Mouse (Mus musculus) intestine, embryonic 16.5 days (tissue): ENCODE data around the gene Gm10647. TPM values are rescaled to one million over a fixed set of nuclear protein-coding genes. Genes with fewer than 3 reads are reported as not detected.
"Not testable (repeated sequence)": the region's sequence is repeated elsewhere in the genome, so short reads cannot be mapped to it uniquely, and the experiment has no call there.

Experiments
- ATAC-seq: fragments of 200-750 bp; cut with Nextera tagmentation; 2 replicates; pipeline ENCODE4 v1.8.0; 2017; ENCODE audit warnings: moderate TSS enrichment, moderate library complexity
- H3K27ac ChIP-seq: fragments of 300-500 bp; sonication (generic); 2 replicates; pipeline ENCODE4 v1.5.1; 2014; ENCODE audit warnings: mild to moderate bottlenecking, low read length
- H3K27me3 ChIP-seq: fragments of 300-500 bp; sonication (generic); replicated peaks from 2 replicates; pipeline ENCODE4 v1.6.1; 2014; ENCODE audit warnings: low read length, control low read depth, mixed read lengths; ENCODE audit not compliant: control insufficient read depth, insufficient read depth
- H3K36me3 ChIP-seq: fragments of 300-500 bp; sonication (generic); 2 replicates; pipeline ENCODE4 v1.6.1; 2014; ENCODE audit warnings: low read length, control low read depth; ENCODE audit not compliant: control insufficient read depth, insufficient read depth
- H3K4me1 ChIP-seq: fragments of 300-500 bp; sonication (generic); 2 replicates; pipeline ENCODE4 v1.6.1; 2014; ENCODE audit warnings: low read length, control low read depth, mixed read lengths; ENCODE audit not compliant: control insufficient read depth, insufficient read depth
- H3K4me2 ChIP-seq: fragments of 300-500 bp; sonication (generic); 2 replicates; pipeline ENCODE4 v1.6.1; 2014; ENCODE audit warnings: low read depth, low read length, control low read depth
- H3K4me3 ChIP-seq: fragments of 300-500 bp; sonication (generic); 2 replicates; pipeline ENCODE4 v1.5.1; 2014; ENCODE audit warnings: mild to moderate bottlenecking, low read length
- H3K9ac ChIP-seq: fragments of 300-500 bp; sonication (generic); 2 replicates; pipeline ENCODE4 v1.6.1; 2014; ENCODE audit warnings: low read depth, low read length
- H3K9me3 ChIP-seq: fragments of 300-500 bp; sonication (generic); 2 replicates; pipeline ENCODE4 v1.6.1; 2016; ENCODE audit warnings: low read length, control low read depth; ENCODE audit not compliant: control insufficient read depth
- whole genome bisulfite sequencing: fragments of 180-500 bp; shearing (Covaris S2); extraction: QIAGEN DNeasy Blood & Tissue Kit; methylation state at CpG from one replicate; pipeline ENCODE4 v1.1.7; 2014; 5-methylcytosine and 5-hydroxymethylcytosine counted together
- polyA plus RNA-seq: library from polyadenylated mRNA; unstranded; fragments of >200 nt; fragmentation: Nextera tagmentation; extraction: Ambion mirVana; gene quantifications from 2 replicates; pipeline ENCODE4 v1.2.1, GENCODE M21; 2015

Gene Gm10647
- 0.29 and 0.55 TPM in 2 replicates for polyA plus RNA-seq

GRCm38 (mm10) chr9:66796739-66797138 lies at the start of gene Gm10647:
TSS of gene Gm10647 (plus strand) at chr9:66797039.
- Histone ChIP-seq H3K27ac (peak within 1 kb of the TSS; percentile 94; the same call in 1 of the 2 replicates), H3K9me3 (no peaks in the 10 kb centered on the region), H3K4me3 (peak within 1 kb of the TSS; percentile 80), H3K4me1 (peaks cover 4% of the 10 kb centered on the region), H3K4me2 (peak within 1 kb of the TSS; percentile 95), H3K27me3 (no peaks in the 10 kb centered on the region), H3K9ac (peak within 1 kb of the TSS; percentile 89), H3K36me3 (no peaks in the 10 kb centered on the region)
- ATAC-seq: no peak
- 73% methylated on average over 5 of the region's 5 CpGs for WGBS

GRCm38 (mm10) chr9:66748390-66748789 lies 48.4 kb upstream of the Gm10647 start:
- no peaks in the 10 kb centered on the region for H3K27me3 ChIP-seq
- no peaks in the 10 kb centered on the region for H3K36me3 ChIP-seq
- no peak overlapping the region for H3K9ac ChIP-seq
- H3K4me3 ChIP-seq: no peak overlapping the region
- H3K4me1 ChIP-seq: no peaks in the 10 kb centered on the region
- H3K27ac ChIP-seq: no peak overlapping the region
- 85% methylated on average over 15 of the region's 15 CpGs for WGBS
- no peaks in the 10 kb centered on the region for H3K9me3 ChIP-seq
- H3K4me2 ChIP-seq: no peak overlapping the region
- no peak for ATAC-seq

- no peak overlapping the region for H3K9ac ChIP-seq
- WGBS: 67% methylated on average over 6 of the region's 6 CpGs
- no peak overlapping the region for H3K4me3 ChIP-seq
Measured at GRCm38 (mm10) chr9:66752849-66753248, 44.0 kb upstream of the Gm10647 start.

GRCm38 (mm10) chr9:66760991-66761390 lies 35.8 kb upstream of the Gm10647 start:
- H3K4me2 ChIP-seq: no peak overlapping the region
- no peaks in the 10 kb centered on the region for H3K36me3 ChIP-seq
- no peak overlapping the region for H3K4me3 ChIP-seq
- WGBS: 53% methylated on average over 1 of the region's 1 CpGs
- H3K9ac ChIP-seq: no peak overlapping the region
- no peak for ATAC-seq
- no peak overlapping the region for H3K27ac ChIP-seq
- H3K4me1 ChIP-seq: no peaks in the 10 kb centered on the region
- no peaks in the 10 kb centered on the region for H3K27me3 ChIP-seq
- H3K9me3 ChIP-seq: no peaks in the 10 kb centered on the region

More at GRCm38 (mm10) chr9:66752849-66753248, 44.0 kb upstream of the Gm10647 start:
- Histone ChIP-seq H3K27ac (no peak overlapping the region), H3K27me3 (no peaks in the 10 kb centered on the region), H3K4me2 (no peak overlapping the region), H3K36me3 (no peaks in the 10 kb centered on the region), H3K9me3 (no peaks in the 10 kb centered on the region), H3K4me1 (no peaks in the 10 kb centered on the region)
- no peak for ATAC-seq

GRCm38 (mm10) chr9:66768721-66769120 lies 28.1 kb upstream of the Gm10647 start:
- no peak overlapping the region for H3K4me2 ChIP-seq
- peak overlapping the region; percentile 65 for H3K27ac ChIP-seq
- H3K4me1 ChIP-seq: 0 out of 2 replicates have a peak, but pooled peaks cover 4% of the 10 kb centered on the region
- 85% methylated on average over 1 of the region's 1 CpGs for WGBS
- H3K36me3 ChIP-seq: no peaks in the 10 kb centered on the region
- no peaks in the 10 kb centered on the region for H3K27me3 ChIP-seq
- peak; percentile 43 for ATAC-seq
- H3K4me3 ChIP-seq: no peak overlapping the region
- no peaks in the 10 kb centered on the region for H3K9me3 ChIP-seq
- H3K9ac ChIP-seq: no peak overlapping the region

- WGBS: 54% methylated on average over 3 of the region's 3 CpGs
Measured at GRCm38 (mm10) chr9:66769275-66769674, 27.6 kb upstream of the Gm10647 start.

GRCm38 (mm10) chr9:66770701-66771100 lies 26.1 kb upstream of the Gm10647 start:
- 0 out of 2 replicates have a peak, but pooled peaks cover 4% of the 10 kb centered on the region for H3K4me1 ChIP-seq
- no peak overlapping the region for H3K27ac ChIP-seq
- ATAC-seq: no peak
- no peaks in the 10 kb centered on the region for H3K27me3 ChIP-seq
- no peak overlapping the region for H3K4me3 ChIP-seq
- H3K9ac ChIP-seq: no peak overlapping the region
- no peaks in the 10 kb centered on the region for H3K9me3 ChIP-seq
- H3K4me2 ChIP-seq: no peak overlapping the region
- H3K36me3 ChIP-seq: no peaks in the 10 kb centered on the region

More at GRCm38 (mm10) chr9:66769275-66769674, 27.6 kb upstream of the Gm10647 start:
- Histone ChIP-seq H3K27ac (peak overlapping the region; percentile 65), H3K27me3 (no peaks in the 10 kb centered on the region), H3K9ac (no peak overlapping the region), H3K4me2 (no peak overlapping the region), H3K4me3 (no peak overlapping the region), H3K36me3 (no peaks in the 10 kb centered on the region), H3K4me1 (0 out of 2 replicates have a peak, but pooled peaks cover 4% of the 10 kb centered on the region), H3K9me3 (no peaks in the 10 kb centered on the region)
- ATAC-seq: peak; percentile 97

GRCm38 (mm10) chr9:66784552-66784951 lies 12.3 kb upstream of the Gm10647 start:
- not testable (repeated sequence) for ATAC-seq, H3K27me3 ChIP-seq, H3K4me2 ChIP-seq, H3K36me3 ChIP-seq, H3K27ac ChIP-seq, H3K4me3 ChIP-seq, H3K9ac ChIP-seq, H3K4me1 ChIP-seq, H3K9me3 ChIP-seq
- WGBS: no CpG with 5 or more reads among the region's 3 CpGs

- ATAC-seq: no peak
- H3K27ac ChIP-seq: no peak overlapping the region
- H3K4me1 ChIP-seq: no peaks in the 10 kb centered on the region
- no peak overlapping the region for H3K4me2 ChIP-seq
- no peak overlapping the region for H3K4me3 ChIP-seq
- H3K27me3 ChIP-seq: no peaks in the 10 kb centered on the region
- H3K9me3 ChIP-seq: no peaks in the 10 kb centered on the region
- H3K9ac ChIP-seq: no peak overlapping the region
- WGBS: 7% methylated on average over 2 of the region's 2 CpGs
- no peaks in the 10 kb centered on the region for H3K36me3 ChIP-seq
Measured at GRCm38 (mm10) chr9:66787821-66788220, 9.0 kb upstream of the Gm10647 start.
